In the genomic region with DNA sequence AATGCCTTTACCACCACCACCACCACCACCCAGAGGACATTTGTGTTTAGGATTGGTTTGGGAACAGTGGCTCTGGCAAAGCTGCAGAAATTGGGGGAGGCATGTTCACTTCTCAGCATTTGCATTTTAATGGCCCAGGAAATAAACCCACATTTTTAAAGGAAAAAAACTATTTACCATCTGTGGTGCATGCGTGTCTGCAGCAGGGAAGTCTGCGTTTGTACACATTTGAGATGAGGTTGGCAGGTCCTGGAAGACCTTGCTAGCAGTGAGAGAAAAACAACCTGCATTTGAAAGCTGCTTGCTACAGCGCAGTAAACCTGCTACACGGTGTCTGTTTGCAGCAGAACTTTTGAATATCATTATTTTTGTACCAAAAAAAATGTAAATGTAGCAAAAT, we compare ENCODE assay signal across 9 mouse cellular contexts.
"Had no signal": no experiment of that assay in that cellular context is flagged by ENCODE, and none has a peak within 500 bp of the region (broad histone marks: within the 10 kb centered on the region; RNA-seq: fewer than 3 reads in every experiment).

No protein-coding gene starts in this region.

- H3K27ac ChIP-seq: limb, embryonic 13.5 days; liver, embryonic 14.5 days; midbrain, embryonic 13.5 days had no signal

- H3K36me3 ChIP-seq: limb, embryonic 13.5 days; midbrain, embryonic 13.5 days had no signal

- H3K4me1 ChIP-seq: limb, embryonic 13.5 days had no signal

- H3K4me2 ChIP-seq: limb, embryonic 13.5 days; midbrain, embryonic 13.5 days had no signal

- ATAC-seq: midbrain, embryonic 13.5 days had no signal

- H3K9ac ChIP-seq: limb, embryonic 13.5 days; liver, embryonic 14.5 days; midbrain, embryonic 13.5 days had no signal

- H3K27me3 ChIP-seq: limb, embryonic 13.5 days; midbrain, embryonic 13.5 days had no signal

- H3K4me3 ChIP-seq: limb, embryonic 13.5 days; midbrain, embryonic 13.5 days had no signal

- H3K9me3 ChIP-seq: limb, embryonic 13.5 days; midbrain, embryonic 13.5 days had no signal

- DNase-seq: kidney, adult 18-20 months; kidney, postnatal 10 days; kidney, postnatal 4 days; lung, adult 18-20 months; lung, postnatal 36 days; thymus, postnatal 36 days had no signal
